Mouse (Mus musculus): Measurements from ENCODE around the gene Ndufb8.

Gene Ndufb8

GRCm38 (mm10) chr19:44535376-44535775 lies 19.9 kb downstream of the Ndufb8 start:
- DNase-seq (ENCODE audit: low spot score in 2 of 2), result no peak

- DNase-seq (ENCODE audit: low spot score in 2 of 2), result no peak
Observed at GRCm38 (mm10) chr19:44530018-44530417, 25.2 kb downstream of the Ndufb8 start.

- no peak for DNase-seq (ENCODE audit: low spot score in 2 of 2)
Observed at GRCm38 (mm10) chr19:44525551-44526205, 29.6 kb downstream of the Ndufb8 start.

GRCm38 (mm10) chr19:44519152-44519551 lies 36.1 kb downstream of the Ndufb8 start:
- no peak for DNase-seq (ENCODE audit: low spot score in 2 of 2)

- no peak for DNase-seq (ENCODE audit: low spot score in 2 of 2)
Observed at GRCm38 (mm10) chr19:44517996-44518768, 37.1 kb downstream of the Ndufb8 start.

GRCm38 (mm10) chr19:44515769-44516168 lies 39.5 kb downstream of the Ndufb8 start:
- DNase-seq (ENCODE audit: low spot score in 2 of 2), result no peak

- DNase-seq (ENCODE audit: low spot score in 2 of 2), result no peak
Observed at GRCm38 (mm10) chr19:44514521-44515451, 40.5 kb downstream of the Ndufb8 start.

- DNase-seq (ENCODE audit: low spot score in 2 of 2), result no peak
Observed at GRCm38 (mm10) chr19:44513921-44514482, 41.2 kb downstream of the Ndufb8 start.

GRCm38 (mm10) chr19:44513054-44513833 lies 42.0 kb downstream of the Ndufb8 start:
- no peak for DNase-seq (ENCODE audit: low spot score in 2 of 2)

GRCm38 (mm10) chr19:44512601-44513000 lies 42.6 kb downstream of the Ndufb8 start:
- no peak for DNase-seq (ENCODE audit: low spot score in 2 of 2)

- no peak for DNase-seq (ENCODE audit: low spot score in 2 of 2)
Observed at GRCm38 (mm10) chr19:44511451-44512231, 43.6 kb downstream of the Ndufb8 start.

GRCm38 (mm10) chr19:44510534-44511175 lies 44.6 kb downstream of the Ndufb8 start:
- no peak for DNase-seq (ENCODE audit: low spot score in 2 of 2)

- DNase-seq (ENCODE audit: low spot score in 2 of 2), result no peak
Observed at GRCm38 (mm10) chr19:44502741-44503140, 52.5 kb downstream of the Ndufb8 start.

GRCm38 (mm10) chr19:44501925-44502324 lies 53.3 kb downstream of the Ndufb8 start:
- no peak for DNase-seq (ENCODE audit: low spot score in 2 of 2)

GRCm38 (mm10) chr19:44500240-44500639 lies 55.0 kb downstream of the Ndufb8 start:
- no peak for DNase-seq (ENCODE audit: low spot score in 2 of 2)

GRCm38 (mm10) chr19:44498936-44499335 lies 56.3 kb downstream of the Ndufb8 start:
- no peak for DNase-seq (ENCODE audit: low spot score in 2 of 2)
